Mouse (Mus musculus): ENCODE measurements at regions not wholly inside any gene's neighbourhood (a gene's known extent, or its start where the extent isn't known, plus 50 kb on each side); places are given as distances from the start of the nearest gene placed in this dataset.

DNA sequence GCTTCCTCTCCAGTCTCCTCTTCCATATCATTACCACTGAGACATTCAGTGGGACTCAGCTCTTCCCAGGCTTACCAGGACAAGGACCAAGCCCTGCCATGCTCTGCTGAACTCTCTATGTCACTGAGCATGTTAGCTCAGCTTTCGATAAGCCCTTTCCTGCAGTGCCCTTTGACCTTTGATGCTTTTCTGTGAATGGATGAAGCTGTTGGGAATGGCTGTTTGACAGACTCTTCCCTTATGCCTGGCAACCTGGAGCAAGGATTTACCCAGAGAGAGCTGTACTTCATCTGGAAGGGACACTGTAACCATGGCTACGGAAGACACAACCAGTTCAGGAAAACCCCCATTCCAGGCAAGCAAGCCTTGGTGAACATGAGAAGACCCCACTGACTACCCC lies 172.8 kb downstream of the Shq1 start:
- H3K4me3 ChIP-seq (ENCODE audit: insufficient read depth, low read depth, low read length) = no peak overlapping the region
- TF ChIP-seq POLR2A (IDR thresholded peaks at IDR 0.05; ENCODE audit: insufficient read depth, low read depth, low read length) (no peak), CTCF (IDR thresholded peaks at IDR 0.05; ENCODE audit: insufficient read depth, low read depth, low read length) (no peak)
- WGBS = 87% methylated on average over 2 of the region's 2 CpGs
- peaks cover 17% of the 10 kb centered on the region for H3K4me1 ChIP-seq (ENCODE audit: control insufficient read depth, insufficient read depth, low read length)
- no peak overlapping the region for H3K27ac ChIP-seq (ENCODE audit: insufficient read depth, low read depth, low read length)

DNA sequence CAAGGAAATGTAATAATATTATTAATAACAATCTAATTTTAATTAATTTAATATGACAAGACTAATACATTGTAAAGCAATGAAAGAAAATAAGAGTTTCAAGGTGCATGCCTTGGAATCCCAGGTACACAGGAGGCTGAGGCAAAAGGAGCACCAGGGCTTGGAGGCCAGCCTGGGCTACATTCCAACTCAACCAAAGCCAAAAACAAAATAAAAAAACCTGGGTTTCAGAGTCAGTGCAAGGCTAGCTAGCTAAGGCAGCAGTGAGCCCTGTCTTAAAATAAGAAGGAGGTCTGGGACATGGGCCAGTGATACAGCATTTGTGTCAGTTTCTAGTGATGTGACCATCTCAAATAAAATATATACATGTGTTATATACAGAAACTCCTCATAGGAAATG lies 174.8 kb downstream of the Shq1 start:
- H3K4me3 ChIP-seq (ENCODE audit: insufficient read depth, low read depth, low read length) = no peak overlapping the region
- no peak overlapping the region for H3K27ac ChIP-seq (ENCODE audit: insufficient read depth, low read depth, low read length)
- peaks cover 15% of the 10 kb centered on the region for H3K4me1 ChIP-seq (ENCODE audit: control insufficient read depth, insufficient read depth, low read length)
- TF ChIP-seq CTCF (IDR thresholded peaks at IDR 0.05; ENCODE audit: insufficient read depth, low read depth, low read length) = no peak

DNA sequence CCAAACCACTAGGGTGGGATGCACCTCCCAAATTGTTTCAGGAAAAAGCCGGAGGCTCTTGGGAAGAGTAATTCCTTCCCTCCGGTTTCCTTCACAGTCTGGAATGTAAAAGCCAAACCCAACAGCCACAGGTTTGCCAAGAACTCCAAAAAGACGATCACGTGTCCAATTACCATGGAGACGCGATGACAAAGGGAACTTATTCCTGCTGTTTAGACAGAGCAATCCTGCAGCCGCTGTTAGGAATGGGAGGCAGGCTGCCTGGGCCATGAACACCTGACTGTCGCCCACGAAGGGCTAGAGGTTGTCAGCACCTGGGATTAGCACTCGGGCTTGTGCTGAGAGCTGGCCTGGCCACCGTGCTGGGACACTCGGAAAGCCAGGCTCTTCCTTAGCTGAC lies 175.8 kb downstream of the Shq1 start:
- H3K4me3 ChIP-seq (ENCODE audit: insufficient read depth, low read depth, low read length) = no peak overlapping the region
- H3K27ac ChIP-seq (ENCODE audit: insufficient read depth, low read depth, low read length) = no peak overlapping the region
- WGBS = 31% methylated on average over 12 of the region's 12 CpGs
- TF ChIP-seq POLR2A (IDR thresholded peaks at IDR 0.05; ENCODE audit: insufficient read depth, low read depth, low read length) (no peak), CTCF (IDR thresholded peaks at IDR 0.05; ENCODE audit: insufficient read depth, low read depth, low read length) (no peak)
- H3K4me1 ChIP-seq (ENCODE audit: control insufficient read depth, insufficient read depth, low read length) = peaks cover 15% of the 10 kb centered on the region

DNA sequence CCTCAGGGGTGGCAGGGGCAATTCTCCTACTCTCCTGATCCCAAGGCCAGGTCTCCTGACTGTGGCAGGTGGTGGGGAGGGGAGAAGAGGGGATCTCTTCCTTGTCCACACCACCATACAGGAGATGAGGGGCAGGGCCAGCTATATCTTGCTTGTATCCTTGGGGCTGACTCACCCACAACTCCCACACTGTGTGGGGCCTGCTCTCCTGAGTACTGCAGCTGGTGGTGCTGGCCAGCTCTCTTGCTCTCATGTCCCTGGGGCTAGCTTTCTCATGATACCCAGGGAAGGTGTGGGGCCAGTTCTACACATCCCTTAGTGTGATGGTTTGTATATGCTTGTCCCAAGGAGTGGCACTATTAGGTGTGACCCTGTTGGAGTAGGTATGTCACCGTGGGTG lies 177.4 kb downstream of the Shq1 start:
- no peak overlapping the region for H3K4me3 ChIP-seq (ENCODE audit: insufficient read depth, low read depth, low read length)
- WGBS = 87% methylated on average over 1 of the region's 1 CpGs
- no peak overlapping the region for H3K27ac ChIP-seq (ENCODE audit: insufficient read depth, low read depth, low read length)
- TF ChIP-seq POLR2A (IDR thresholded peaks at IDR 0.05; ENCODE audit: insufficient read depth, low read depth, low read length) (no peak), CTCF (IDR thresholded peaks at IDR 0.05; ENCODE audit: insufficient read depth, low read depth, low read length) (no peak)
- H3K4me1 ChIP-seq (ENCODE audit: control insufficient read depth, insufficient read depth, low read length) = peaks cover 12% of the 10 kb centered on the region

DNA sequence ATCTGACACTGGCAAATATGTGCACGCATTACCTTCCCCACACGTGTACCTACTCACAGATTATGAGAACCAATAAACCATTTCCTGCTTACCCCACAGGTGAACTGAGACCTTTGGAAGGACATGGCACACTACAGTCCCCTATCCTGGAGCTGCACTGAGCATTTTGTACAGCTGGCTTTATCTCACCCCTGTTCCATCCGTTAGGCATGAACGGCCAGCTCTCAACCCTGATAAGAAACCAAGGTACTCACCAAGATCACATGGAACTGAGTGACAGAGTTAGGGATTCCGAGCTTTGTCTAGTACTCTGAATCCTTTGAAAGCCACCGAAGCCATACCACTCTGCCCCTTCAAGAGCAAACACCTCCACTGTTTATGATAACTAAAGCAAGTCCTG lies 179.1 kb downstream of the Shq1 start:
- no peak for TF ChIP-seq CTCF (IDR thresholded peaks at IDR 0.05; ENCODE audit: insufficient read depth, low read depth, low read length)
- TF ChIP-seq POLR2A (IDR thresholded peaks at IDR 0.05; ENCODE audit: insufficient read depth, low read depth, low read length) = no peak
- H3K4me3 ChIP-seq (ENCODE audit: insufficient read depth, low read depth, low read length) = no peak overlapping the region
- WGBS = 96% methylated on average over 6 of the region's 6 CpGs
- H3K27ac ChIP-seq (ENCODE audit: insufficient read depth, low read depth, low read length) = no peak overlapping the region
- H3K4me1 ChIP-seq (ENCODE audit: control insufficient read depth, insufficient read depth, low read length) = peaks cover 12% of the 10 kb centered on the region

DNA sequence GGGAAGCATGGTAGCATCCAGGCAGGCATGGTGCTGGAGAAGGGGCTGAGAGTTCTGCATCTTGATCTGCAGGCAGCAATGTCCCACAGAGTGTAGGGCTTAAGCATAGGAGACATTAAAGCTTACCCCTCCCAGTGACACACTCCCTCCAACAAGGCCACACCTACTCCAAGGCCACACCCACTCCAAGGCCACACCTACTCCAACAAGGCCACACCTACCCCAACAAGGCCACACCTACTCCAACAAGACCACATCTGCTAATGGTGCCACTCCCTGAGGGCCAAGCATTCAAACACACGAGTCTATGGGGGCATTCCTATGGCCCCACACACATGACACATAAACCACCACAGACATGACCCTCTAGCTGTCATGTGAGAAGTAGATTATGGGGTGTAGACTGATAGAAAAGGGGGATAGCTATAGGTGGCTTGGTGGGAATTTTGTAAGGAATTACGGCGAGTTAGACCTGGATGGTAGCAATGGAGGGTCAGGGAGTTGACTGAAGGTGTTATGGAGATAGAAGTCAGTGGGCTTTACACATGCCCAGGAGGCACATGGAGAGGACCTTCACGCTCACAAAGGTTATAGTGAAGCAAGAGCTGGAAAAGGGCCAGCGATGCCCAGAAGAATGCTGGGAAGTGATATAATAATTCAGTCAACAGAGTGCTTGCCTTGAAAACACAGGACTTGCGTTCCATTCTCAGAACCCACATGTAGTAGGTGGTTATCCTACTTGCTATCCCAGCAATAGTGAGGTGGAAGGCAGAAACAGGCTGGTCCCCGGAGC lies 179.8 kb downstream of the Shq1 start:
- 98% methylated on average over 7 of the region's 7 CpGs for WGBS
- Histone ChIP-seq H3K4me1 (ENCODE audit: control insufficient read depth, insufficient read depth, low read length) (peaks cover 12% of the 10 kb centered on the region), H3K4me3 (ENCODE audit: insufficient read depth, low read depth, low read length) (no peak overlapping the region), H3K27ac (ENCODE audit: insufficient read depth, low read depth, low read length) (no peak overlapping the region)
- TF ChIP-seq POLR2A (IDR thresholded peaks at IDR 0.05; ENCODE audit: insufficient read depth, low read depth, low read length) = no peak
- TF ChIP-seq CTCF (IDR thresholded peaks at IDR 0.05; ENCODE audit: insufficient read depth, low read depth, low read length) = no peak

DNA sequence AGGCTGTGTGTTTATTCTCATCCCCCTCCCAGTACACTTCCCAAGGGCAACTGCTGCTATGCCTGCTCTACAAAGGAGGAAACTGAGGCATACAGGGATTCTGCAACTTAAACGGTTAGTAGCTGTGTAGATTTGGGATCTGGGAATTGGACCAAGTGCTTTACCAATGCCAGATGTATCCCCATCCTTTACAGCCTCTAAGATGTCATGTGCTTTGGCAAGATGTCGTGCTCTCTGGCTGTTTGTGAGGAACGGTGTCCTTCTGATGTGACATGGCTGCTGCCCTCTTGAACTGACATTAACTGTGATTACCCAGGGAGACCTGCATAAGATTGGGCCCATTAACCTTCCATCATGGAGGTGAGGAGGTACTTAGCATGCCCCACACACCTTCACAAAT lies 187.1 kb downstream of the Shq1 start:
- 86% methylated on average over 3 of the region's 3 CpGs for WGBS
- TF ChIP-seq CTCF (IDR thresholded peaks at IDR 0.05; ENCODE audit: insufficient read depth, low read depth, low read length) = no peak
- no peak for TF ChIP-seq POLR2A (IDR thresholded peaks at IDR 0.05; ENCODE audit: insufficient read depth, low read depth, low read length)
- no peak overlapping the region for H3K4me3 ChIP-seq (ENCODE audit: insufficient read depth, low read depth, low read length)

DNA sequence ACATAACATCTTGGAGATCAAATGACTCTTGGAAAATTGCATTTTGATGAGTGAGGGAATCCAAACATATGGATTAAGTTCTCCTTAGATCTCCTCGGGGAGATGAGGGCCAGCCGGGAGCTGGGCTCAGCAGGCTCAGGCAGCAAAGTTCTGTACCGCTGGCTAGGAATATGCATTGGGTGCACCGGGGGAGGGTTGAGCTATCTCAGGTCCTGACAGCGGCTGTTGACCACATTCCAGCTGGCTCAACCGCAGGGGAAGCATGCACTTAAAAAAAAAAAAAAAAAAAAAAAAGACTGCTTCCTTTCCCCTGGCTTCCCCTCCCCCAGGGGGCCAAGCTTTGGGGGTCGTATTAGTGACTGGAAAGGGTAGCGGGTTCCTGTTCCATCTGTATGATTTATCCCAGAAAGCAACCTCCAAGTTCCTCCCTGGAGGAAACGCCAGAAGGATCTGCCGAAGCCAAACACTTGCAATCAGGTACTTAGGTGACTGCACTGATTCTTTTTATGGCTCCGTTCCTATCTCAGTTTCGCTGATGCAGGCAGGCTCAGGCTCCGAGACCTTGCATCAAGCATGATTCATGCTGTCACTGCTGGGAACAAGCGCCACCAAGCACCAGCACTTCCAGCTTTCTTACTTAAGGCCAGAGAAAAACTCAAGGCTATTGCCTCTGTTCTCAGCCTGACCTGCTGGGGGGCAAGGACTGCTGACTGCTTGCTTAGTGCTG lies 187.7 kb downstream of the Shq1 start:
- H3K4me1 ChIP-seq (ENCODE audit: control insufficient read depth, insufficient read depth, low read length) = peaks cover 3% of the 10 kb centered on the region; the same call in 1 of the 2 replicates
- H3K27ac ChIP-seq (ENCODE audit: insufficient read depth, low read depth, low read length) = no peak overlapping the region
- TF ChIP-seq CTCF (IDR thresholded peaks at IDR 0.05; ENCODE audit: insufficient read depth, low read depth, low read length) (no peak), POLR2A (IDR thresholded peaks at IDR 0.05; ENCODE audit: insufficient read depth, low read depth, low read length) (no peak)
- no peak overlapping the region for H3K4me3 ChIP-seq (ENCODE audit: insufficient read depth, low read depth, low read length)
- 29% methylated on average over 14 of the region's 14 CpGs for WGBS

More for the DNA sequence above, 187.1 kb downstream of the Shq1 start:
- Histone ChIP-seq H3K4me1 (ENCODE audit: control insufficient read depth, insufficient read depth, low read length) (peaks cover 3% of the 10 kb centered on the region; the same call in 1 of the 2 replicates), H3K27ac (ENCODE audit: insufficient read depth, low read depth, low read length) (no peak overlapping the region)

DNA sequence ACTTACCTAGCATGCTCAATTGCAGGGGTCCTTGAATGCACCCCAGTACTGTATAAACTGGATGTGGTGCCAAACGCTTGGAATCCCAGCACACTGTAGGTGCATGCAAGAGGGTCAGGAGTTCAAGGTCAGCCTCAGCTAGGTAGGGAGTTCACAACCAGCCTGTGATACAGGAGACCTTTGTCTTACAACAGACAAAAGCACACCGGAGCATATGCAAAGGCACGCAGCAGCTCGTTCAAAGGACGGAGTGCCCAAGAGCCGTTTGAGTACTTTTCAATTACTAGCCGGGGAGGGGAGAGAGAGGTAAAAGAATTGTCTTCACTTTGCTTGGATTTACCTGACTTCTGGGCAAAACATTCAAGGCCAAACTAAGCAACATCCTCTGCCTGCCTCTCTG lies 188.4 kb downstream of the Shq1 start:
- Histone ChIP-seq H3K4me1 (ENCODE audit: control insufficient read depth, insufficient read depth, low read length) (peaks cover 3% of the 10 kb centered on the region; the same call in 1 of the 2 replicates), H3K4me3 (ENCODE audit: insufficient read depth, low read depth, low read length) (no peak overlapping the region), H3K27ac (ENCODE audit: insufficient read depth, low read depth, low read length) (no peak overlapping the region)
- TF ChIP-seq POLR2A (IDR thresholded peaks at IDR 0.05; ENCODE audit: insufficient read depth, low read depth, low read length) (no peak), CTCF (IDR thresholded peaks at IDR 0.05; ENCODE audit: insufficient read depth, low read depth, low read length) (no peak)
- 69% methylated on average over 7 of the region's 7 CpGs for WGBS

All from olfactory bulb, adult 2 months (tissue).